Mouse (Mus musculus): ENCODE data around the gene Ces2h. TPM values are rescaled to one million over a fixed set of nuclear protein-coding genes. Genes with fewer than 3 reads are reported as not detected.
"Not testable (repeated sequence)": the region's sequence is repeated elsewhere in the genome, so short reads cannot be mapped to it uniquely, and the experiment has no call there.

Gene Ces2h
- total RNA-seq (2021) = not detected

GRCm38 (mm10) chr8:105000586-105000985 is at the start of gene Ces2h:
Ces2h (plus strand) TSS chr8:105000853.
- DNase-seq (ENCODE audit: low spot score in 2 of 2) = no peak
- intact Hi-C loops (cut with DNase I) = no loop called here

- intact Hi-C loops (cut with DNase I) = no loop called here
- DNase-seq (ENCODE audit: low spot score in 2 of 2) = no peak
Observed at GRCm38 (mm10) chr8:104961537-104961961, 39.1 kb upstream of the Ces2h start, which contains the start of gene Ces2g. Ces2g (plus strand) TSS chr8:104961718.

GRCm38 (mm10) chr8:104962229-104962901 is 38.3 kb upstream of the Ces2h start:
- no peak for DNase-seq (ENCODE audit: low spot score in 2 of 2)
- intact Hi-C loops (cut with DNase I) = no loop called here

GRCm38 (mm10) chr8:104963375-104963894 is 37.2 kb upstream of the Ces2h start:
- DNase-seq (ENCODE audit: low spot score in 2 of 2) = no peak
- intact Hi-C loops (cut with DNase I) = no loop called here

GRCm38 (mm10) chr8:104984126-104984525 is 16.5 kb upstream of the Ces2h start:
- no peak for DNase-seq (ENCODE audit: low spot score in 2 of 2)
- intact Hi-C loops (cut with DNase I) = no loop called here

- intact Hi-C loops (cut with DNase I) = no loop called here
- no peak for DNase-seq (ENCODE audit: low spot score in 2 of 2)
Observed at GRCm38 (mm10) chr8:104984942-104985341, 15.7 kb upstream of the Ces2h start.

GRCm38 (mm10) chr8:104998191-104998590 is 2.5 kb upstream of the Ces2h start:
- DNase-seq (ENCODE audit: low spot score in 2 of 2) = no peak
- intact Hi-C loops (cut with DNase I) = no loop called here

GRCm38 (mm10) chr8:104999183-104999582 is 1.5 kb upstream of the Ces2h start:
- DNase-seq (ENCODE audit: low spot score in 2 of 2) = no peak
- intact Hi-C loops (cut with DNase I) = no loop called here

- intact Hi-C loops (cut with DNase I) = no loop called here
- DNase-seq (ENCODE audit: low spot score in 2 of 2) = no peak
Observed at GRCm38 (mm10) chr8:105010000-105010399, 9.3 kb downstream of the Ces2h start.

GRCm38 (mm10) chr8:105011136-105011535 is 10.5 kb downstream of the Ces2h start:
- intact Hi-C loops (cut with DNase I) = no loop called here
- DNase-seq (ENCODE audit: low spot score in 2 of 2) = no peak

- no peak for DNase-seq (ENCODE audit: low spot score in 2 of 2)
- intact Hi-C loops (cut with DNase I) = no loop called here
Observed at GRCm38 (mm10) chr8:105014391-105014790, 13.7 kb downstream of the Ces2h start.

- intact Hi-C loops (cut with DNase I) = no loop called here
- DNase-seq (ENCODE audit: low spot score in 2 of 2) = no peak
Observed at GRCm38 (mm10) chr8:105021954-105022353, 21.3 kb downstream of the Ces2h start.

- intact Hi-C loops (cut with DNase I) = no loop called here
- no peak for DNase-seq (ENCODE audit: low spot score in 2 of 2)
Observed at GRCm38 (mm10) chr8:105023087-105023486, 22.4 kb downstream of the Ces2h start.

GRCm38 (mm10) chr8:105025050-105025449 is 24.4 kb downstream of the Ces2h start:
- DNase-seq (ENCODE audit: low spot score in 2 of 2) = no peak
- intact Hi-C loops (cut with DNase I) = no loop called here

- no peak for DNase-seq (ENCODE audit: low spot score in 2 of 2)
- intact Hi-C loops (cut with DNase I) = no loop called here
Observed at GRCm38 (mm10) chr8:105043510-105043909, 42.9 kb downstream of the Ces2h start.

GRCm38 (mm10) chr8:105045824-105046401 is 45.3 kb downstream of the Ces2h start:
- no peak for DNase-seq (ENCODE audit: low spot score in 2 of 2)
- intact Hi-C loops (cut with DNase I) = no loop called here

GRCm38 (mm10) chr8:105048371-105048854 is 47.8 kb downstream of the Ces2h start, which contains the start of gene Ces3a:
Ces3a (plus strand) TSS chr8:105048601.
- intact Hi-C loops (cut with DNase I) = no loop called here
- no peak for DNase-seq (ENCODE audit: low spot score in 2 of 2)

GRCm38 (mm10) chr8:105056211-105056610 is 55.6 kb downstream of the Ces2h start:
- DNase-seq (ENCODE audit: low spot score in 2 of 2) = no peak

GRCm38 (mm10) chr8:105060056-105060455 is 59.4 kb downstream of the Ces2h start:
- intact Hi-C loops (cut with DNase I) = no loop called here
- no peak for DNase-seq (ENCODE audit: low spot score in 2 of 2)

More at GRCm38 (mm10) chr8:105056211-105056610, 55.6 kb downstream of the Ces2h start:
- intact Hi-C loops (cut with DNase I) = no loop called here

GRCm38 (mm10) chr8:105066761-105067160 is 66.1 kb downstream of the Ces2h start:
- intact Hi-C loops (cut with DNase I) = no loop called here
- no peak for DNase-seq (ENCODE audit: low spot score in 2 of 2)

- DNase-seq (ENCODE audit: low spot score in 2 of 2); intact Hi-C loops (cut with DNase I): not testable (repeated sequence)
Observed at GRCm38 (mm10) chr8:105067905-105068304, 67.3 kb downstream of the Ces2h start.
